Mouse (Mus musculus) cerebellum, adult 2 months (tissue): ENCODE results near the gene Traf3ip2.

Source experiments
- CTCF ChIP-seq: fragments of 200-500 bp; IDR thresholded peaks from 2 replicates; pipeline ENCODE4 v1.5.1; 2011; ENCODE audit warnings: low read depth, mild to moderate bottlenecking, control low read depth, low read length, moderate library complexity, borderline replicate concordance; ENCODE audit not compliant: insufficient read depth
- POLR2A ChIP-seq: fragments of 200-500 bp; IDR thresholded peaks from 2 replicates; pipeline ENCODE4 v1.6.1; 2011; ENCODE audit warnings: low read length, control low read depth, borderline replicate concordance; ENCODE audit not compliant: insufficient read depth

DNA sequence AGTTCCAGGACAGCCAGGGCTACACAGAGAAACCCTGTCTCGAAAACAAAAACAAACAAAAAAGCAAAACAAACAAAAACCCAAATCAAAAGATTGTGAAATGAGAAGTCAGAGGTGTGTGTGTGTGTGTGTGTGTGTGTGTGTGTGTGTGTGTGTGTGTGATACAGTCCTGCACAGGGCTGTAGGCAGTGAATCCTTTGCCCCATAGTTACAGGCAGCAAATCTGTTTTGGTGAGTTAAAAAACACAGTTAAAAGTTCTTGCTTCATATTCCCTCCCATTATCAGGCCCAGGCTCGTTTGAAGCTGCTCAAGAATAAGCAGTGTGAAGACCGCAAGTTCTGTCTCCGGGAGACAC is at the start of gene Traf3ip2:
- TF ChIP-seq CTCF (no peak), POLR2A (no peak)
